Mouse (Mus musculus) G1E (cell line): ENCODE data around the gene Dynlrb2.

Experiments
- CTCF ChIP-seq: IDR thresholded peaks from 2 replicates; pipeline ENCODE4 v1.5.1; 2012; ENCODE audit warnings: low read depth, low read length, inconsistent platforms, mixed read lengths
- GATA1 ChIP-seq: IDR thresholded peaks from 2 replicates; pipeline ENCODE4 v1.6.1; 2012; ENCODE audit warnings: borderline replicate concordance, low read length, inconsistent platforms, mixed read lengths
- GATA2 ChIP-seq: IDR thresholded peaks from 2 replicates; pipeline ENCODE4 v1.6.1; 2012; ENCODE audit warnings: low read depth, low read length, inconsistent platforms, borderline replicate concordance
- POLR2AphosphoS5 ChIP-seq: IDR thresholded peaks from 2 replicates; pipeline ENCODE4 v1.6.1; 2012; ENCODE audit warnings: low read depth, low read length, inconsistent platforms; ENCODE audit not compliant: insufficient replicate concordance
- TAL1 ChIP-seq: conservative IDR thresholded peaks from 2 replicates; pipeline ENCODE4 v1.6.1; 2012; ENCODE audit warnings: low read depth, low read length, inconsistent platforms, mixed read lengths

GRCm38 (mm10) chr8:116482738-116483137 lies 22.0 kb upstream of the Dynlrb2 start:
- no peak for TF ChIP-seq GATA1
- no peak for TF ChIP-seq CTCF
- TF ChIP-seq GATA2: no peak
- TF ChIP-seq POLR2AphosphoS5: no peak
- no peak for TF ChIP-seq TAL1
